Mouse (Mus musculus) MEL (cell line): ENCODE measurements around the gene Xpo6.

Source experiments
- CHD1 ChIP-seq: IDR thresholded peaks from 2 replicates; pipeline ENCODE4 v1.6.1; 2012; ENCODE audit warnings: low read depth, mild to moderate bottlenecking, inconsistent platforms, low read length, improper control_type of control experiment
- CHD2 ChIP-seq: IDR thresholded peaks from 2 replicates; pipeline ENCODE4 v1.6.1; 2011; ENCODE audit warnings: low read length, improper control_type of control experiment
- CTCF ChIP-seq, 3 experiments: IDR thresholded peaks in 2 of 3; conservative IDR thresholded peaks in 1 of 3; 2 replicates each; pipeline ENCODE4 v1.5.1; 2011 to 2012; ENCODE audit warnings: low read length in 3 of 3, low read depth in 2 of 3, mild to moderate bottlenecking in 2 of 3, improper control_type of control experiment in 1 of 3, inconsistent platforms in 1 of 3, mixed read lengths in 1 of 3, moderate library complexity in 1 of 3; ENCODE audit not compliant: control insufficient read depth in 1 of 3, insufficient read depth in 1 of 3, poor library complexity in 1 of 3, severe bottlenecking in 1 of 3
- ELF1 ChIP-seq: IDR thresholded peaks from 2 replicates; pipeline ENCODE4 v1.6.1; 2014; ENCODE audit warnings: low read depth, mild to moderate bottlenecking, inconsistent platforms, low read length, improper control_type of control experiment, moderate library complexity
- EP300 ChIP-seq, 2 experiments: IDR thresholded peaks; 2 replicates each; pipeline ENCODE4 v1.6.1; 2011; ENCODE audit warnings: improper control_type of control experiment in 2 of 2, low read length in 2 of 2, low read depth in 1 of 2, mild to moderate bottlenecking in 1 of 2
- MAX ChIP-seq: IDR thresholded peaks from 2 replicates; pipeline ENCODE4 v1.6.1; 2011; ENCODE audit warnings: low read length, improper control_type of control experiment
- MYB ChIP-seq: IDR thresholded peaks from 2 replicates; pipeline ENCODE4 v1.6.1; 2011; ENCODE audit warnings: mild to moderate bottlenecking, low read depth, low read length, improper control_type of control experiment
- POLR2A ChIP-seq, 2 experiments: IDR thresholded peaks; 2 replicates each; pipeline ENCODE4 v1.6.1; 2011 to 2012; ENCODE audit warnings: low read length in 2 of 2, mild to moderate bottlenecking in 2 of 2, control low read depth in 1 of 2, improper control_type of control experiment in 1 of 2, low read depth in 1 of 2, moderate library complexity in 1 of 2; ENCODE audit not compliant: control insufficient read depth in 1 of 2, insufficient read depth in 1 of 2, poor library complexity in 1 of 2

GRCm38 (mm10) chr7:126158238-126158637 lies 42.1 kb downstream of the Xpo6 start:
- no peak for TF ChIP-seq CHD1
- no peak for TF ChIP-seq MYB
- no peak for TF ChIP-seq CHD2
- TF ChIP-seq ELF1 = no peak
- no peak for TF ChIP-seq POLR2A (IDR thresholded peaks at IDR 0.05; ENCODE audit: control insufficient read depth in 1 of 2, insufficient read depth in 1 of 2, low read depth in 1 of 2, low read length in 2 of 2, poor library complexity in 1 of 2)
- TF ChIP-seq MAX = no peak
- no peak for TF ChIP-seq EP300 (IDR thresholded peaks at IDR 0.05; ENCODE audit: low read depth in 1 of 2, low read length in 2 of 2)
- no peak for TF ChIP-seq CTCF (IDR thresholded peaks at IDR 0.05 in 2 of 3, conservative IDR thresholded peaks at IDR 0.05 in 1 of 3; ENCODE audit: control insufficient read depth in 1 of 3, insufficient read depth in 1 of 3, low read depth in 2 of 3, low read length in 3 of 3, poor library complexity in 1 of 3, severe bottlenecking in 1 of 3)
